Mouse (Mus musculus): ENCODE measurements around the gene Lor. TPM values are rescaled to one million over a fixed set of nuclear protein-coding genes. Genes with fewer than 3 reads are reported as not detected.

The Lor gene
- polyA plus RNA-seq, 1 experiment from 2014 or later = 0.50 TPM

DNA sequence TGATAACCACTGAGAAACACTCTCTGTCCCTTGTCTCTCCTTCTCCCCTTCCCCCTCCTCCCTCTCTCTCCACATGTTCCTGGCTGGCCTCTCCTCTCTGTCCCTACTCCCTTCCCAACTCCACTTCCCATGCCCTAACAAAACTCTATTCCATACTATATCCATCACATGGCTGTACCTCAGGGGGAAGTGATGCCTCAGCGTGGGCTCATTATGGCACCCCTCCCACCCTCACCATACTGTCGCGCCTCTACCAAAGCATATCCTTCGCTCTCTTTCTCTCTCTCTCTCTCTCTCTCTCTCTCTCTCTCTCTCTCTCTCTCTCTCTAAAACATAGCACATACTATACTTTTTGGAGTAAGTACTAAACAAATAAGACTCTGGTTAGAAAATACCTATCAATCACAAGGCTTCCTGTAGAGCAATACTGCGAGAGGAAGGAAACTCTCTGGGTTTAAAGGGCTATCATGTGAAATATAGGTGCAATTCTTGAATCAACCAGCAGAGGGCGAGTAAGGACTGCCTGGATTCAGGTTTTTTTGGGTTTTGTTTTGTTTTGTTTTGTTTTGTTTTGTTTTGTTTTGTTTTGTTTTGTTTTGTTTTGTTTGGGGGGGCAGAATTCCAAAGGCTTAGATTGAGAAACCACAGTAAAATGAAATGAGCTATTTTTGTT is 32.4 kb downstream of the Lor start:
- H3K9me3 ChIP-seq (ENCODE audit: control insufficient read depth, low read length) = no peaks in the 10 kb centered on the region
- no peaks in the 10 kb centered on the region for H3K36me3 ChIP-seq (ENCODE audit: control insufficient read depth, insufficient read depth, low read length)
- no peak for ATAC-seq
- WGBS = 51% methylated on average over 6 of the region's 6 CpGs
- H3K4me1 ChIP-seq (ENCODE audit: control insufficient read depth, insufficient read depth, low read length) = no peaks in the 10 kb centered on the region
- H3K4me2 ChIP-seq (ENCODE audit: low read depth, low read length) = no peak overlapping the region
- H3K4me3 ChIP-seq (ENCODE audit: low read length) = no peak overlapping the region
- H3K27ac ChIP-seq (ENCODE audit: low read length) = no peak overlapping the region
- H3K27me3 ChIP-seq (replicated peaks; ENCODE audit: control insufficient read depth, insufficient read depth, low read length) = no peaks in the 10 kb centered on the region
- H3K9ac ChIP-seq (ENCODE audit: low read depth, low read length) = no peak overlapping the region

DNA sequence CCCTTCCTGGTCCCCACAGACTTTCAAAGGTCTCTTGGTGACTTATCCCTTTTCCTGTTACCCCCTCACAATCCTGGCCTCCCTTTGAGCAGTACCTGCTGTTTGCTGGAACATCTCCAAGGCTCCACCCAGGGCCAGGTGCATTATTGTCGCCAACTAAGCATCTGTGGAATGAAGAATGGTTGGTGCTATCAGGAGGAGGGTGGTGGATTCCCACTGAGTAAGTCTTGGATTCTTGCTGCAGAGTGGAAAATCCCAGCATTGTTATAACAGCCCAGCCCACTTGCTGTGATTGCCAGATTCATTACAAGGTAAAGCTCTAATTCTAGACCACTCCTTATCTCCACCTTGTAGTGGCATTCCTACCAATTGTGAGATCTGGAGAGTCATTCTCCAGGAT is 49.0 kb downstream of the Lor start:
- Histone ChIP-seq H3K27ac (ENCODE audit: low read length) (no peak overlapping the region), H3K36me3 (ENCODE audit: control insufficient read depth, insufficient read depth, low read length) (no peaks in the 10 kb centered on the region), H3K27me3 (replicated peaks; ENCODE audit: control insufficient read depth, insufficient read depth, low read length) (no peaks in the 10 kb centered on the region), H3K9me3 (ENCODE audit: control insufficient read depth, low read length) (no peaks in the 10 kb centered on the region), H3K4me2 (ENCODE audit: low read depth, low read length) (no peak overlapping the region), H3K9ac (ENCODE audit: low read depth, low read length) (no peak overlapping the region), H3K4me1 (ENCODE audit: control insufficient read depth, insufficient read depth, low read length) (no peaks in the 10 kb centered on the region), H3K4me3 (ENCODE audit: low read length) (no peak overlapping the region)
- no peak for ATAC-seq
- 35% methylated on average over 1 of the region's 1 CpGs for WGBS

DNA sequence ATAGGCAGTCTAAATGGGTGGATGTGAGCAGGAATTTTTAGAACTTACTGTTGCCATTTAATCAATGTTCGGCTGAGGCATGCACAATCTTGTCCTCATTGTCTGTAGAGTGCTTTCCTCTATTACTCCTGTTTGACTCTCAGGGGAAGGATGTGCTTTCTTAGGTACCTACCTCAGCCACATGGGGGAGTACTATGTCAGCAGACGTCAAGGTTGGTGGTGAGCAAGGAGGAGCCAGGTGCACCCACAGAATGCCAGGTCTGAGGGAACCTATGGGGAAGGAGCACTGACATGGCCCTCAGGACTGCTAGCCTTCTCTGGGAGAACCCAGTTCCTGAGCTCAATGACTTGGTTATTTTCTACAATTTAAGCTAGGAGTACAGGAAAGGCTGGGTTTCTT is 49.7 kb downstream of the Lor start:
- Histone ChIP-seq H3K36me3 (ENCODE audit: control insufficient read depth, insufficient read depth, low read length) (no peaks in the 10 kb centered on the region), H3K9ac (ENCODE audit: low read depth, low read length) (no peak overlapping the region), H3K4me2 (ENCODE audit: low read depth, low read length) (no peak overlapping the region), H3K4me1 (ENCODE audit: control insufficient read depth, insufficient read depth, low read length) (no peaks in the 10 kb centered on the region), H3K27ac (ENCODE audit: low read length) (no peak overlapping the region), H3K4me3 (ENCODE audit: low read length) (no peak overlapping the region), H3K27me3 (replicated peaks; ENCODE audit: control insufficient read depth, insufficient read depth, low read length) (no peaks in the 10 kb centered on the region), H3K9me3 (ENCODE audit: control insufficient read depth, low read length) (no peaks in the 10 kb centered on the region)
- WGBS = 39% methylated on average over 2 of the region's 2 CpGs
- ATAC-seq = no peak

Small RNA genes lying within 50 kb of the gene (microRNA-seq; reads per million reads assigned to microRNA genes)
- gene Gm25145 = not detected

Other genes with a start within 250 kb of the Lor start
- not detected in 2 replicates for gene Pglyrp3, start 68.6 kb downstream of the Lor start, polyA plus RNA-seq (2015; fragmentation: Nextera tagmentation; extraction: Ambion mirVana)
- not detected in 2 replicates for gene Prr9, start 40.8 kb upstream of the Lor start, polyA plus RNA-seq (2015; fragmentation: Nextera tagmentation; extraction: Ambion mirVana)
- not detected in 2 replicates for gene Lelp1, start 59.6 kb upstream of the Lor start, polyA plus RNA-seq (2015; fragmentation: Nextera tagmentation; extraction: Ambion mirVana)
- 3.6 and 4.3 TPM in 2 replicates for gene Sprr2a1, start 132.7 kb upstream of the Lor start, polyA plus RNA-seq (2015; fragmentation: Nextera tagmentation; extraction: Ambion mirVana)
- 161 and 190 TPM in 2 replicates for gene Sprr2a2, start 132.8 kb upstream of the Lor start, polyA plus RNA-seq (2015; fragmentation: Nextera tagmentation; extraction: Ambion mirVana)
- 15.2 and 18.4 TPM in 2 replicates for gene Sprr2a3, start 202.3 kb upstream of the Lor start, polyA plus RNA-seq (2015; fragmentation: Nextera tagmentation; extraction: Ambion mirVana)
- not detected in 2 replicates for gene Sprr2b, start 233.5 kb upstream of the Lor start, polyA plus RNA-seq (2015; fragmentation: Nextera tagmentation; extraction: Ambion mirVana)